Mouse (Mus musculus) kidney, adult 8-10 months (tissue): ENCODE data around the gene Ino80d.

Experiments
- DNase-seq, 2 experiments: peaks; one replicate each; pipeline ENCODE4 v3.0.0; 2022

The Ino80d gene

GRCm38 (mm10) chr1:63114136-63114781 lies at the start of gene Ino80d:
TSS of gene Ino80d (minus strand) at chr1:63114667.
- DNase-seq = peak; percentile 82

- no peak for DNase-seq
These were observed 25.8 kb upstream of the Ino80d start for GRCm38 (mm10) chr1:63140231-63140630.

- peak; percentile 26 to 39 for DNase-seq
These were observed 24.1 kb upstream of the Ino80d start for GRCm38 (mm10) chr1:63138586-63138985.

DNA sequence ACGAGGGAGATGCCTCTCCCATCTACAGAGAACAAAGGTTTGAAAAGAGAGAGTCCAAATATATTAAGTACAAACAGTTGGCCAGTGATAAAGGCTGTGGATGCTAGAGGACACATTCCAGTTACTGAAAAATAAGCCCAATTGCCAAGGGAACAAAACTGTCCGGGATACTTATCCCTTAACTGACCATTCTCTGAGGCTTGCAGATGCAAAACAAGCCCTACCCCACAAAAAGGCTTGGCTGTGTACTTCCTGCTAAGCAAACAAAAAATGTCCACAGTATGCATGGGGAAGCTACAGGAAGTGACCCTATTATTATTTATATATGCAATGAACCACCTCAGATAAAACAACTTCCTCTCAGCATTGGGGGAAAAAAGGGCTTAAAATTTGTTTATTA lies 23.5 kb upstream of the Ino80d start:
- DNase-seq = no peak

DNA sequence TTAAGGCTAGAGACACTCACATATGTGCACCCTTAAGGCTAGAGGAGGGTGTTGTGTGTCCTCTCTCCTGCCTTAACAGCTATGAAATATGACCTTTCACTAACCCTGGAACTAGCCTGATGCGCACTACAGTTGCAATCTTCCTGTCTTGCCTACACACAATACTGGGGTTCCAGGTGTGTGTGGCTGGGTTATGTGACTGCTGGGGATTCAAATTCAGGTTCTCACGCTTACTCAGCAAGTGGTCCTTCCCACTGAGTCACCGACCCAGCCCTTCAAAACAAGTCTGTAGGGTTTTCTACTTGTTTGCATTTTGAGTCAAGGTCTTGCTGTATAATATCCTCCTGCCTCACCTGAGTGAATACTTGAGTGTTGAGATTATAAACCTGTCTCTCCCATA lies 20.1 kb upstream of the Ino80d start:
- DNase-seq = no peak

- DNase-seq = no peak
These were observed 17.3 kb upstream of the Ino80d start for GRCm38 (mm10) chr1:63131766-63132165.

GRCm38 (mm10) chr1:63130883-63131282 lies 16.4 kb upstream of the Ino80d start:
- no peak for DNase-seq

DNA sequence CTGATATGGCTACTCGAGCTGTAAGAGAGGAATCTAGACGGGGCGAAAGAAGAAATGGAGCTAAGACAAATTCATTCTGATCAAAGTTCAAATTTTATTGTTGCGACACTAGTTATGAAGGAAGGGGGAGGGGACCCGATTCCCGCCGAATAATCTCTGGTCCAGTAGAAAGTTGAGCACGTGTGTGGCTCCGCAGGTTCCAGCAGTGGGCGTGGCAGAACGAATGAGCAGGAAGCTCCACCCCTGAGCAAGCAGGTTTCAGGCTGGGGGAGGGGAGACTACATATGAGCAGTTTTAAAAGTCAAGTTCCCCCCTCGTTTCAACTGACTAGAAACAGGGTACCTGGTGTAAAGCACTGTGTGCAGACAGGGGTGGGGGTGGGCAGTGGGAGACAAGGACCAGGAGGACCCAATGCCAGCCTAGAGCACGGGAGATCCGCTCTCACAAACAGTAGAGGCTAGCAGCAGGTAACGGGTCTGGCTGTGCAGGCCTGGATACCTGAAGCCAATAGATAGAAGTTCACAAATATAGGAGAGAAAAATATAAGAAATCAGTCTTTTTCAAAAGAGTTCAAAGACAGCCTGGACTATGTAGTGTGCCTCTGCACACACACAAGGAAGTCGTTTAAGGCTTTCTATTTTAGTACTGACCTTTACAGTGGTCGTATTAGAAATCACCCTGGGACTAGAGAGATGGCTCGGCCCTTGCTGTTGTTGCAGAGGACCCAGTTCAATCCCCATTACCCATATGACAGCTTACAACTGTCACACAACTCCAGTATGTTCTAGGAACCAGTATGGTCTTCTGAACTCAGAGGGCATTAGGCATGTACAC lies 15.6 kb upstream of the Ino80d start:
- DNase-seq = peak; percentile 37 to 52

DNA sequence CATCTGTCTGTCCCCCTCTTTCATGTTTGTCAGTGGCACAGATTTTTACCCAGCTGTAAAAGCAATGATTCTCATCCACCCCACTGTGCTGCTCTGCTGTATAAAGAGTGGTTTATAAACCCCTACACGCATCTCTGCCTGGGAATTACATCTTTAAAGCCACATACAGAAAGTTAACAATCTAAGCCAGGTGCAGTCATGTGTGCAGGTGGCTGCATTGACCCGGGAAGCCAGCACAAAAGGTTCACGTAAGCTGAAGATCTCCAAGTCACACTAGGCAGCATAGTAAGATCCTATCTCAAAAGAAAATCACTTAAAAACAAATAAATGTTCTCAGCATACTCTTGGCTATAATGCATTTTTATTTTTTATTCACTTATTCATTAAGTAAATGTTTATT lies 14.8 kb upstream of the Ino80d start:
- no peak for DNase-seq

- no peak for DNase-seq
These were observed 11.7 kb upstream of the Ino80d start for GRCm38 (mm10) chr1:63126206-63126605.

DNA sequence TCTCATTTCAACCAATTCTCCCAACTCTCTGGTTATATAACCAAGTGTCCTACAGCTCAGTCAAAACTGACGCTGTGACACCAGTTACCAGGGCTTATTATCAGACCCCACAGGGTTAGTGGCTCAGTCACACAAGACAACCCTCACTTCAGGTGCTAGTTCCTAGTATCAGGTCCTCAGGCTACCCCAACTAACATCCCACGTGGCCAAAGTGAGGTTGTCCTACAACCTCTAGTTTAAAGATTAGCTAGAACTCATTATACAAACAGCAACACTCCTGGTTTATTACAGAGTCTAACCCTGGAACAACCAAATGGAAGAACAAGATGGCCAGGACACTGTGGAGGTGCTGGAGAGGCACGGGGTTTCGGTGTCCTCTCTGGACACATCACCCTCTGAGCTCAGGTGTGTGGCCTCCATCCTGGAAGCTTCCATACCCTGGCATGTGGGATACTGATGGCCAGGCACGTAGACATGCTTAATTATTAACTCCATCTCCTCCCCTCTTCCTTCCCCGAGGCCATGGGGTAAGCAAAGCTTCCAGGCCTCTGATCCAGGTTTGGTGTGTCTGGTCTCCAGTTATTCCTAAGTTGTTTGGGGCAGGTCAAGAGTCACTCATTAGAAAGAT lies 9.5 kb upstream of the Ino80d start:
- DNase-seq = peak; percentile 71 to 83

- DNase-seq = no peak
These were observed 7.5 kb upstream of the Ino80d start for GRCm38 (mm10) chr1:63122005-63122404.

DNA sequence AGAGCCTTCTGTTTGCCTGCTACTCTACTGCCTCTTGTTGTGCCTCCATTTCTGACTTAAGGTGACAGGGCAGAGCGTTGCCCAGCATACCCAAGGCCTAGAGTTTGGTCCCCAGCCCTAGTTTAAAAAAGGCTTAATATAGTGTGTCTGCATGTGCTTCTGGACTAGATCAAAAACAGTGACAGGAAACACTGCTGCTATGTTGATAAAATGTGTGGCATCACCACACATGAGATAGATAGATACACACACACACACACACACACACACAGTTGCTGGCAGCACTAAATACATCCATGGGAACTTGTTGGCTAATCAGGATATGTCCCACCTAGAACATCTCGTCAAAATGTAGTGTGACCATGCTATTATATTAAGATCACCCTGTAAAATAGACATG lies 5.9 kb upstream of the Ino80d start:
- no peak for DNase-seq

DNA sequence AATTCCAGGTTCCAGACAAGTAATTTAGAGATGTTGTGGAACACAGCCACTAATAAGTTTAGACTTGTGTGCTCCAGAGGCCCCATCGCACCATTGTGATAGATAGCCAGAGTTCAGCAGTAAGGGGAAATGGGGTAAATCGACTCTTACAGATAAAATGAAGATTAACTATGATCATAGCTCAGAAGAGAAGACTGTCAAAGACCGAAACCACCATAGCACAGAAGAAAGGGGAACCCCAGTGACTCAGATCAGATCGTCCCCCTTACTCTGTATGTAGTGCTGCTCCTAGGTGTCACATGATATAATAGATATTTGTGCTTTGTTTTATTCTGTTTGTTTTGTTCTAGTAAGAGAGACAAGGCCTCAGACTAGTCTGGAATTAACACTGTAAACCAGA lies 5.2 kb upstream of the Ino80d start:
- no peak for DNase-seq

- no peak for DNase-seq
These were observed 1.1 kb upstream of the Ino80d start for GRCm38 (mm10) chr1:63115540-63115939.

GRCm38 (mm10) chr1:63115096-63115495 lies 629 bp upstream of the Ino80d start:
- DNase-seq = no peak

GRCm38 (mm10) chr1:63113274-63114135 lies 962 bp downstream of the Ino80d start:
- peak; percentile 32 to 54 for DNase-seq

- peak; percentile 78 to 83 for DNase-seq
These were observed 1.6 kb downstream of the Ino80d start for GRCm38 (mm10) chr1:63112865-63113261.

GRCm38 (mm10) chr1:63112151-63112864 lies 2.2 kb downstream of the Ino80d start:
- no peak for DNase-seq

DNA sequence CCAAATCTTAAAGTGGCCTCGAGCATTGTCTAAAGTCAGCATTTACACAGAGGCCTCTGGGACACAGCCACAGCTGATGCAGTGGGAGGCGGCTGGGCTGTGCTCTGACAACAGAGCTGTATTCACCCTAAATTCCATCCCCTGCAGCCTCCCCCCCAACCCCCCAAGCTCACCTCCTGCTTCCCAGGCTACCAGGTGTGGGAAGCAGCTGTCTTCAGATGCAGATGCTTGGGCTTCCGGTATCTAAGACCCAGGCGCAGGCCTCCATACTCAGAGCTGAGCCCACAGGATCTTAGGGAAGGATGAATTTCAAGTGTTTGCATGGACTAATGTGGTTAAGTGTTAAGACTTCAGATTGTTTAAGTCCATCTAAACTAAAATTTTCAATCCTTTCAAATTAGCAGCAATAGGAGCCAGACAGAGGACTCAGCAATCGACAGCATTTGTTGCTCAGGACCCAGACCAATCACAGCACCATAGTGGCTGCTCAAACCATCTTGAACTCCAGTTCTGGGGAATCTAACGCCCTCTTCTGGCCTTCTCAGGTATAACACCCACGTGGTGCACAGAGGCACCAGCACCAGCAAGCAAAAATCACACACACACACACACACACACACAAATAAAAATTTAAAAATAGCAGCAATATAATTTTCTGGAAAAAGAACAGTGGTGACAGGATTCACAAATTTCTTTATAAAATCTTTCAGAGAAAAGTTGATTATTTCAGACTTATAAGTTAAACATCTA lies 3.8 kb downstream of the Ino80d start:
- DNase-seq = peak in 1 of 2 experiments; percentile 36

DNA sequence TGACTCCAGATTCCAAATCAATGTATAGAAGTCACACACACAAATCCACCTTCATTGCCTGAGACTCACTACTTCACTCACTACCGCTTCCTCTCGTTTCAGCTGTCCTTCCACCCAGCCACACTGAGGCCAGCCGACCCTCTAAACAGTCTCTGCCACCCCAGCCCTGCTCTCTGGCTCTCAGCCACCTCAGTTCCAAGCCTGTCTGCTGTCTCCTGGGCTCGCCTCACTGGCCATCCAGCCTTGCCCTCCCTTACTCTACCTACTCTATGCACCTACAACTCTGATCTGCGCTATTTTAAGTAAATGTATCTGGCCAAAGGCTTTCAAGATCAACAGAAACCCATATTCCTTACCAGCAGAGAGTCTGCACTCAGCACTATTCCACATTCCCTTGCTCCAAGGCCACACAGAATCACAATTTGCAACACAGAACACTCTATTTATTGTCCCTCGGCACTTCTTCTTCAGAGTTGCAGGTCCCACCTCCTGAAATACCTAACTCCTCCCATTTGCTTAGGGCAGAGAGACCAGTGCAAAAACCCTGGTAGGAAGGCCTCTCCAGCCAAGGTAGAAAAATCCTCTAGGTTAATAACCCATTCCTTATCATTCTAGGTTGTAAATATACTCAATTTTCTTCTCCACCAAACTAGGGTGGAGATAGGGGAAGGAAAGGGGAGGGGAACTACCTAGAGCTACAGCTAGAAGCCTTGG lies 6.7 kb downstream of the Ino80d start:
- no peak for DNase-seq
